Mouse (Mus musculus) C2C12 (cell line): ENCODE measurements around the gene Ipmk.

Experiments
- CTCF ChIP-seq: IDR thresholded peaks from one replicate; pipeline ENCODE4 v1.5.1; 2011; ENCODE audit not compliant: control insufficient read depth, insufficient read depth, insufficient read length
- FOSL1 ChIP-seq: IDR thresholded peaks from one replicate; pipeline ENCODE4 v1.8.0; 2011; ENCODE audit warnings: mild to moderate bottlenecking, low read length; ENCODE audit not compliant: poor library complexity, insufficient read depth, severe bottlenecking
- MAX ChIP-seq: IDR thresholded peaks from one replicate; pipeline ENCODE4 v1.6.1; 2011; ENCODE audit warnings: mild to moderate bottlenecking, control low read depth
- MYOD1 ChIP-seq: IDR thresholded peaks from one replicate; pipeline ENCODE4 v1.6.1; 2011; ENCODE audit warnings: low read depth; ENCODE audit not compliant: control insufficient read depth, insufficient read length
- MYOG ChIP-seq: IDR thresholded peaks from one replicate; pipeline ENCODE4 v1.6.1; 2011; ENCODE audit not compliant: control insufficient read depth, insufficient read length; ENCODE audit errors: extremely low read depth
- USF1 ChIP-seq: IDR thresholded peaks from one replicate; pipeline ENCODE4 v1.6.1; 2011; ENCODE audit warnings: low read depth, mild to moderate bottlenecking, control low read depth, moderate library complexity

DNA sequence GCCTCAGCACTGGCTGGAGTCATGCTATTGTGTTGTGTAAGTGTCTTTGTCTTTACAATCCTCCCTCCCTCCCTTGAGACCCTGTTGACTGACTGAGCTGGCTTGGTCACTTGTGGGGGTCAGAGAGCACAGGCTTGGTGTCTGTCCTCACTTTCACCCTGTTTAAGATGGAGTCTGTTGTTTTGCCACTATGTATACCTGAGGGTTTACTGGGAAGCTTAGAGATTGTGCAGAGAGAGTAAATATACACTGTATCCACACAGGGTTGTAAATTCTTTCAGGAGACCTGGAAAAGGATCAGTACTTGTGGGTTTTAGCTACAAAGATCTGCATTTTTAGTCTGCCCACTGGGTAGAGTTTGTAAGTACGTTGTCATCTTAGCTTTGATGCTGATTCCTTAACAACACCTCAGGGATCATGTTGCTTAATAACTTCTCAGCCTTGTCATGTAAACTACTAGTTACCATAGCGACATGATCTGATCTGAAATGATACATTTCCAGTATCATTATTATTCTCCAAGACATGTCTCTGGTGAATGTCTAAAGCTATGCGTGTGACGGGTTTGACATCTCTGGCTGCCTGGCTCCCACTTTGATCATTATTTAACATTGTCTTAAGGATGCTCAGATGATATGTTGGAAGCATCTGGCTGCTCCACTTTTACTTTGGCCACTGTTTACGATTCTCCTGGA, 58.1 kb downstream of the Ipmk start:
- TF ChIP-seq CTCF, result no peak
- no peak for TF ChIP-seq FOSL1
- no peak for TF ChIP-seq MAX
- no peak for TF ChIP-seq MYOG
- TF ChIP-seq USF1, result no peak
- no peak for TF ChIP-seq MYOD1
